Mouse (Mus musculus): ENCODE measurements around the gene Zfhx3. TPM values are rescaled to one million over a fixed set of nuclear protein-coding genes. Genes with fewer than 3 reads are reported as not detected.

Zfhx3 gene
- polyA plus RNA-seq, 1 experiment: 4.7 TPM

GRCm38 (mm10) chr8:108991395-108991794 lies 1049.0 kb downstream of the Zfhx3 start:
- DNase-seq (ENCODE audit: low spot score): no peak

GRCm38 (mm10) chr8:108993718-108994117 lies 1051.3 kb downstream of the Zfhx3 start:
- no peak for DNase-seq (ENCODE audit: low spot score)

- no peak for DNase-seq (ENCODE audit: low spot score)
These were observed 1051.7 kb downstream of the Zfhx3 start for GRCm38 (mm10) chr8:108994187-108994586.

GRCm38 (mm10) chr8:108994880-108995279 lies 1052.4 kb downstream of the Zfhx3 start:
- no peak for DNase-seq (ENCODE audit: low spot score)

- no peak for DNase-seq (ENCODE audit: low spot score)
These were observed 1054.9 kb downstream of the Zfhx3 start for GRCm38 (mm10) chr8:108997334-108997733.

- no peak for DNase-seq (ENCODE audit: low spot score)
These were observed 1057.1 kb downstream of the Zfhx3 start for GRCm38 (mm10) chr8:108999297-109000249.

GRCm38 (mm10) chr8:109001031-109001430 lies 1058.6 kb downstream of the Zfhx3 start:
- no peak for DNase-seq (ENCODE audit: low spot score)

GRCm38 (mm10) chr8:109001923-109002322 lies 1059.5 kb downstream of the Zfhx3 start:
- DNase-seq (ENCODE audit: low spot score): no peak

- DNase-seq (ENCODE audit: low spot score): no peak
These were observed 1064.5 kb downstream of the Zfhx3 start for GRCm38 (mm10) chr8:109006986-109007385.

Measured in urinary bladder, adult 2 months (tissue).